ENCODE assay signal across 50 mouse cellular contexts in genomic region chr1:21321656-21322055, GRCm38 (mm10). TPM values are rescaled to one million over a fixed set of nuclear protein-coding genes. Genes with fewer than 3 reads are reported as not detected.
"Had no signal": no experiment of that assay in that cellular context is flagged by ENCODE, and none has a peak within 500 bp of the region (broad histone marks: within the 10 kb centered on the region; RNA-seq: fewer than 3 reads in every experiment).

No protein-coding gene starts in this region.

- H3K4me1 ChIP-seq: heart, embryonic 12.5 days; heart, embryonic 13.5 days; heart, embryonic 15.5 days; hindbrain, embryonic 10.5 days; hindbrain, embryonic 12.5 days; hindbrain, embryonic 13.5 days; hindbrain, embryonic 15.5 days; intestine, embryonic 15.5 days; kidney, embryonic 15.5 days had no signal

- H3K36me3 ChIP-seq: heart, embryonic 12.5 days; heart, embryonic 13.5 days; heart, embryonic 15.5 days; hindbrain, embryonic 10.5 days; hindbrain, embryonic 12.5 days; hindbrain, embryonic 13.5 days; hindbrain, embryonic 15.5 days; intestine, embryonic 15.5 days; kidney, embryonic 15.5 days had no signal

- DNase-seq: heart, postnatal 10 days; heart, postnatal 14 days; heart, postnatal 36 days; heart, postnatal 4 days; kidney, adult 11 months; kidney, adult 18-20 months; kidney, adult 2 months; kidney, adult 8-10 months; kidney, adult 9 months; kidney, postnatal 10 days; kidney, postnatal 25 days; kidney, postnatal 36 days; kidney, postnatal 4 days; layer of hippocampus, adult 9-11 months; layer of hippocampus, postnatal 36 days had no signal

- H3K4me2 ChIP-seq: heart, embryonic 11.5 days; heart, embryonic 12.5 days; heart, embryonic 13.5 days; heart, embryonic 15.5 days; hindbrain, embryonic 12.5 days; hindbrain, embryonic 13.5 days; hindbrain, embryonic 14.5 days; hindbrain, embryonic 15.5 days; intestine, embryonic 15.5 days; kidney, embryonic 15.5 days had no signal

- H3K9ac ChIP-seq: heart, embryonic 12.5 days; heart, embryonic 13.5 days; heart, embryonic 15.5 days; hindbrain, embryonic 12.5 days; hindbrain, embryonic 13.5 days; hindbrain, embryonic 14.5 days; hindbrain, embryonic 15.5 days; intestine, embryonic 15.5 days; kidney, embryonic 15.5 days had no signal

- H3K27ac ChIP-seq: heart, embryonic 13.5 days; heart, embryonic 15.5 days; hindbrain, embryonic 10.5 days; hindbrain, embryonic 12.5 days; hindbrain, embryonic 13.5 days; hindbrain, embryonic 14.5 days; hindbrain, embryonic 15.5 days; hindbrain, postnatal 0 days; intestine, embryonic 15.5 days; kidney, embryonic 15.5 days; kidney, postnatal 0 days; layer of hippocampus, adult 2 months; left cerebral cortex, adult 2 months had no signal

- ATAC-seq: hindbrain, embryonic 16.5 days; hindbrain, postnatal 0 days; inflammation-experienced regulatory T-cells, adult 6 months; intestine, embryonic 15.5 days; intestine, embryonic 16.5 days; intestine, postnatal 0 days had no signal

- H3K4me3 ChIP-seq: heart, embryonic 12.5 days; heart, embryonic 13.5 days; heart, embryonic 15.5 days; hindbrain, embryonic 10.5 days; hindbrain, embryonic 12.5 days; hindbrain, embryonic 13.5 days; hindbrain, embryonic 15.5 days; intestine, embryonic 15.5 days; kidney, embryonic 15.5 days; layer of hippocampus, adult 2 months; left cerebral cortex, adult 2 months had no signal

- H3K9me3 ChIP-seq: heart, embryonic 15.5 days; hindbrain, embryonic 12.5 days; hindbrain, embryonic 13.5 days; hindbrain, embryonic 15.5 days; intestine, embryonic 15.5 days; kidney, embryonic 15.5 days had no signal

- H3K27me3 ChIP-seq: heart, embryonic 12.5 days; heart, embryonic 13.5 days; heart, embryonic 15.5 days; hindbrain, embryonic 12.5 days; hindbrain, embryonic 13.5 days; hindbrain, embryonic 15.5 days; intestine, embryonic 15.5 days; kidney, embryonic 15.5 days had no signal

RNA-seq across cellular contexts. Expression of gene Khdc1a, which starts 27.8 kb away (rescaled TPM):
- total RNA-seq: heart, postnatal 10 days; heart, postnatal 14 days; heart, postnatal 25 days; heart, postnatal 36 days; heart, postnatal 4 days; hematopoietic stem cell, adult 5-6 weeks; hindbrain, postnatal 0 days; layer of hippocampus, adult 18-20 months; layer of hippocampus, adult 2 months; layer of hippocampus, adult 8-10 months; layer of hippocampus, postnatal 10 days; layer of hippocampus, postnatal 14 days; layer of hippocampus, postnatal 25 days; layer of hippocampus, postnatal 36 days; left cerebral cortex, adult 18-20 months; left cerebral cortex, adult 2 months had no signal
- polyA plus RNA-seq: heart, embryonic 11.5 days; heart, embryonic 12.5 days; heart, embryonic 14.5 days; heart, postnatal 0 days; hindbrain, embryonic 10.5 days; hindbrain, embryonic 11.5 days; hindbrain, embryonic 12.5 days; hindbrain, embryonic 13.5 days; hindbrain, embryonic 14.5 days; hindbrain, embryonic 15.5 days; hindbrain, embryonic 16.5 days; hindbrain, postnatal 0 days; intestine, embryonic 14.5 days; intestine, embryonic 15.5 days; intestine, embryonic 16.5 days; intestine, postnatal 0 days; kidney, embryonic 14.5 days; kidney, embryonic 15.5 days; kidney, embryonic 16.5 days; kidney, postnatal 0 days; large intestine, adult 2 months had no signal

RNA-seq across cellular contexts. Expression of gene Khdc1c, which starts 46.5 kb away (rescaled TPM):
- total RNA-seq: heart, postnatal 10 days; heart, postnatal 14 days; heart, postnatal 25 days; heart, postnatal 36 days; heart, postnatal 4 days; hematopoietic stem cell, adult 5-6 weeks; hindbrain, postnatal 0 days; layer of hippocampus, adult 18-20 months; layer of hippocampus, adult 2 months; layer of hippocampus, adult 8-10 months; layer of hippocampus, postnatal 10 days; layer of hippocampus, postnatal 14 days; layer of hippocampus, postnatal 25 days; layer of hippocampus, postnatal 36 days; left cerebral cortex, adult 18-20 months; left cerebral cortex, adult 2 months had no signal
- polyA plus RNA-seq: heart, embryonic 11.5 days; heart, embryonic 12.5 days; heart, embryonic 13.5 days; heart, embryonic 14.5 days; heart, embryonic 15.5 days; heart, embryonic 16.5 days; heart, postnatal 0 days; hindbrain, embryonic 10.5 days; hindbrain, embryonic 11.5 days; hindbrain, embryonic 12.5 days; hindbrain, embryonic 13.5 days; hindbrain, embryonic 14.5 days; hindbrain, embryonic 15.5 days; hindbrain, embryonic 16.5 days; hindbrain, postnatal 0 days; inflammation-experienced regulatory T-cells, adult 6 months; intestine, embryonic 14.5 days; intestine, embryonic 15.5 days; intestine, embryonic 16.5 days; intestine, postnatal 0 days; kidney, adult 2 months; kidney, embryonic 14.5 days; kidney, embryonic 15.5 days; kidney, embryonic 16.5 days; kidney, postnatal 0 days; large intestine, adult 2 months had no signal
